Mouse (Mus musculus): ENCODE measurements around the gene Dusp14.

GRCm38 (mm10) chr11:84101182-84101581, 32.1 kb upstream of the Dusp14 start:
- no peak for TF ChIP-seq CTCF (IDR thresholded peaks at IDR 0.05; ENCODE audit: low read depth)
- TF ChIP-seq EP300 (IDR thresholded peaks at IDR 0.05; ENCODE audit: low read depth), result no peak
